In genomic region chr6:55648886-55649285, GRCm38 (mm10) we compare ENCODE assay signal across 24 mouse cellular contexts. TPM values are rescaled to one million over a fixed set of nuclear protein-coding genes. Genes with fewer than 3 reads are reported as not detected.
DNase-seq lines count a peak whose midpoint lies in the region; ATAC-seq and TF ChIP-seq lines count a peak whose summit lies in the region.
"Had no signal": no experiment of that assay in that cellular context is flagged by ENCODE, and none has a peak within 500 bp of the region (broad histone marks: within the 10 kb centered on the region; RNA-seq: fewer than 3 reads in every experiment).

No protein-coding gene starts in this region.

- H3K9ac ChIP-seq in limb, embryonic 11.5 days (ENCODE audit: low read length), result no peak overlapping the region
- H3K9ac ChIP-seq in forebrain, embryonic 16.5 days (replicated peaks; ENCODE audit: low read depth, low read length), result no peak overlapping the region
- H3K9ac ChIP-seq in limb, embryonic 14.5 days (ENCODE audit: low read depth, low read length, severe bottlenecking), result no peak overlapping the region
- H3K9ac ChIP-seq: limb, embryonic 15.5 days; liver, embryonic 15.5 days had no signal

- H3K4me2 ChIP-seq in limb, embryonic 11.5 days (ENCODE audit: low read depth, severe bottlenecking), result no peak overlapping the region
- H3K4me2 ChIP-seq in forebrain, embryonic 16.5 days (ENCODE audit: low read length), result no peak overlapping the region
- H3K4me2 ChIP-seq in limb, embryonic 14.5 days (replicated peaks; ENCODE audit: low read depth, low read length, severe bottlenecking), result no peak overlapping the region
- H3K4me2 ChIP-seq: limb, embryonic 15.5 days; liver, embryonic 15.5 days; midbrain, embryonic 11.5 days had no signal

- WGBS in heart, embryonic 10.5 days, result 89% methylated on average over 3 of the region's 3 CpGs
- 23% methylated on average over 3 of the region's 3 CpGs for WGBS in limb, embryonic 11.5 days
- WGBS in limb, embryonic 10.5 days, result 40% methylated on average over 3 of the region's 3 CpGs
- 41% methylated on average over 3 of the region's 3 CpGs for WGBS in forebrain, embryonic 16.5 days
- 14% methylated on average over 3 of the region's 3 CpGs for WGBS in limb, embryonic 14.5 days

- H3K27ac ChIP-seq in heart, embryonic 10.5 days, result no peak overlapping the region
- 0 out of 2 replicates have a peak overlapping the region, but pooled peaks have one; percentile 30 for H3K27ac ChIP-seq in limb, embryonic 11.5 days (replicated peaks; ENCODE audit: low read depth, low read length)
- H3K27ac ChIP-seq in limb, embryonic 10.5 days, result no peak overlapping the region
- peak overlapping the region; percentile 95 for H3K27ac ChIP-seq in forebrain, embryonic 16.5 days (ENCODE audit: low read length)
- peak overlapping the region; percentile 1; the same call in 1 of the 2 replicates for H3K27ac ChIP-seq in limb, embryonic 14.5 days (replicated peaks; ENCODE audit: low read depth, low read length)
- H3K27ac ChIP-seq: liver, embryonic 15.5 days; macrophage had no signal

- TF ChIP-seq POLR2A in limb, embryonic 14.5 days (IDR thresholded peaks at IDR 0.05; ENCODE audit: borderline replicate concordance, extremely low read depth, insufficient read depth, insufficient read length), result no peak

- intact Hi-C loops in heart, postnatal 14 days (cut with DNase I), result no loop called here

- ATAC-seq in limb, embryonic 11.5 days (ENCODE audit: insufficient number of reproducible peaks, low FRiP score, low TSS enrichment, low read depth), result peak; percentile 63; the same call in 1 of the 2 replicates
- ATAC-seq in forebrain, embryonic 16.5 days, result no peak
- no peak for ATAC-seq in limb, embryonic 14.5 days (ENCODE audit: low FRiP score, low read depth)
- ATAC-seq: inflammation-experienced regulatory T-cells, adult 6 months had no signal

- no peak overlapping the region for H3K4me3 ChIP-seq in heart, embryonic 10.5 days
- no peak overlapping the region for H3K4me3 ChIP-seq in limb, embryonic 11.5 days (ENCODE audit: low read depth, low read length)
- no peak overlapping the region for H3K4me3 ChIP-seq in limb, embryonic 10.5 days
- no peak overlapping the region for H3K4me3 ChIP-seq in forebrain, embryonic 16.5 days (replicated peaks; ENCODE audit: low read length)
- H3K4me3 ChIP-seq in limb, embryonic 14.5 days (replicated peaks; ENCODE audit: low read length), result no peak overlapping the region
- H3K4me3 ChIP-seq: limb, embryonic 15.5 days; liver, embryonic 15.5 days had no signal

- H3K36me3 ChIP-seq in heart, embryonic 10.5 days, result no peaks in the 10 kb centered on the region
- H3K36me3 ChIP-seq in limb, embryonic 11.5 days (ENCODE audit: control insufficient read depth, insufficient read depth, low read length), result no peaks in the 10 kb centered on the region
- no peaks in the 10 kb centered on the region for H3K36me3 ChIP-seq in limb, embryonic 10.5 days
- no peaks in the 10 kb centered on the region for H3K36me3 ChIP-seq in forebrain, embryonic 16.5 days (ENCODE audit: control insufficient read depth, insufficient read depth)
- no peaks in the 10 kb centered on the region for H3K36me3 ChIP-seq in limb, embryonic 14.5 days (ENCODE audit: control insufficient read depth, insufficient read depth, low read length)
- H3K36me3 ChIP-seq: limb, embryonic 15.5 days; liver, embryonic 15.5 days had no signal

- no peaks in the 10 kb centered on the region for H3K9me3 ChIP-seq in heart, embryonic 10.5 days
- H3K9me3 ChIP-seq in limb, embryonic 11.5 days (ENCODE audit: control insufficient read depth, low read length), result no peaks in the 10 kb centered on the region
- no peaks in the 10 kb centered on the region for H3K9me3 ChIP-seq in limb, embryonic 10.5 days (replicated peaks)
- H3K9me3 ChIP-seq in forebrain, embryonic 16.5 days (ENCODE audit: control insufficient read depth, low read length), result no peaks in the 10 kb centered on the region
- no peaks in the 10 kb centered on the region for H3K9me3 ChIP-seq in limb, embryonic 14.5 days (ENCODE audit: control insufficient read depth, low read length)
- H3K9me3 ChIP-seq: limb, embryonic 15.5 days; liver, embryonic 15.5 days had no signal

- peak; percentile 9 for DNase-seq in heart, embryonic 10.5 days (ENCODE audit: low spot score)
- no peak for DNase-seq in heart, postnatal 14 days
- DNase-seq in limb, embryonic 11.5 days (ENCODE audit: low spot score), result no peak
- no peak for DNase-seq in limb, embryonic 10.5 days (ENCODE audit: low spot score)
- no peak for DNase-seq in limb, embryonic 14.5 days (ENCODE audit: low spot score)
- DNase-seq in layer of hippocampus, postnatal 25 days (ENCODE audit: extremely low spot score in 1 of 2, low spot score in 1 of 2), result no peak
- DNase-seq: adrenal gland, adult 2 months; cerebellum, adult 8-10 months; gastrocnemius, postnatal 14 days; kidney, adult 2 months; kidney, postnatal 4 days; layer of hippocampus, adult 9-11 months; right cerebral cortex, postnatal 25 days had no signal

- H3K27me3 ChIP-seq in heart, embryonic 10.5 days (ENCODE audit: insufficient read depth, poor library complexity, severe bottlenecking), result peaks cover 12% of the 10 kb centered on the region
- no peaks in the 10 kb centered on the region for H3K27me3 ChIP-seq in limb, embryonic 11.5 days (ENCODE audit: control insufficient read depth, insufficient read depth, low read length)
- no peaks in the 10 kb centered on the region for H3K27me3 ChIP-seq in limb, embryonic 10.5 days (ENCODE audit: low read depth, poor library complexity, severe bottlenecking)
- no peaks in the 10 kb centered on the region for H3K27me3 ChIP-seq in forebrain, embryonic 16.5 days (replicated peaks; ENCODE audit: control insufficient read depth, insufficient read depth, low read length)
- H3K27me3 ChIP-seq in limb, embryonic 14.5 days (ENCODE audit: control insufficient read depth, insufficient read depth, low read length), result no peaks in the 10 kb centered on the region
- H3K27me3 ChIP-seq: limb, embryonic 15.5 days; liver, embryonic 15.5 days had no signal

- peaks cover 9% of the 10 kb centered on the region for H3K4me1 ChIP-seq in heart, embryonic 10.5 days
- 0 out of 2 replicates have a peak, but pooled peaks cover 9% of the 10 kb centered on the region for H3K4me1 ChIP-seq in limb, embryonic 11.5 days (ENCODE audit: control insufficient read depth, insufficient read depth, low read length)
- H3K4me1 ChIP-seq in limb, embryonic 10.5 days, result peaks cover 30% of the 10 kb centered on the region
- peaks cover 35% of the 10 kb centered on the region for H3K4me1 ChIP-seq in forebrain, embryonic 16.5 days (replicated peaks; ENCODE audit: control insufficient read depth, insufficient read depth, low read length)
- H3K4me1 ChIP-seq in limb, embryonic 14.5 days (ENCODE audit: control insufficient read depth, insufficient read depth, low read length), result peaks cover 20% of the 10 kb centered on the region
- H3K4me1 ChIP-seq: liver, embryonic 15.5 days had no signal

RNA-seq across cellular contexts. Expression of gene Neurod6, which starts 32.2 kb away (rescaled TPM):
- polyA plus RNA-seq in heart, embryonic 10.5 days (2016; fragmentation: Nextera tagmentation; extraction: Ambion mirVana), result not detected in 2 replicates
- not detected for total RNA-seq in heart, postnatal 14 days (2021)
- polyA plus RNA-seq in limb, embryonic 11.5 days (2014; fragmentation: Nextera tagmentation; extraction: Ambion mirVana), result not detected in 2 replicates
- polyA plus RNA-seq in limb, embryonic 10.5 days (2016; fragmentation: Nextera tagmentation; extraction: Ambion mirVana), result not detected in 2 replicates
- 468 and 578 TPM in 2 replicates for polyA plus RNA-seq in forebrain, embryonic 16.5 days (2015; fragmentation: Nextera tagmentation; extraction: Ambion mirVana)
- polyA plus RNA-seq in limb, embryonic 14.5 days (2012; rRNA removed), result 0.19 and 1.3 TPM in 2 replicates
- not detected in 2 replicates for polyA plus RNA-seq in limb, embryonic 14.5 days (2014; fragmentation: Nextera tagmentation; extraction: Ambion mirVana)
- total RNA-seq in layer of hippocampus, postnatal 25 days (2021), result 100 to 1,000 TPM; 175 to 217 TPM
- total RNA-seq: adrenal gland, adult 2 months; gastrocnemius, postnatal 14 days; neutrophil, adult 5-6 weeks had no signal
- polyA plus RNA-seq: adrenal gland, adult 2 months; heart, postnatal 0 days; inflammation-experienced regulatory T-cells, adult 6 months; kidney, adult 2 months; limb, embryonic 15.5 days; lung, embryonic 16.5 days; macrophage; stomach, embryonic 16.5 days; thymus, postnatal 0 days had no signal

Comparison
In these comparisons a context has a peak if more than half of its experiments do, and no peak if none do; other contexts are left out.
1. H3K27ac ChIP-seq: peak in limb, embryonic 11.5 days (single experiment), forebrain, embryonic 16.5 days (single experiment) and limb, embryonic 14.5 days (single experiment); none in heart, embryonic 10.5 days (single experiment) and limb, embryonic 10.5 days (single experiment).
2. RNA of gene Neurod6, which starts 32.2 kb away (polyA plus RNA-seq): 468 to 578 TPM in forebrain, embryonic 16.5 days; 0.19 to 1.3 TPM in limb, embryonic 14.5 days, not detected in heart, embryonic 10.5 days, not detected in limb, embryonic 11.5 days and not detected in limb, embryonic 10.5 days; every median in the first group is over 100 times any median in the second.